Mouse (Mus musculus) mature B cell (primary cell): ENCODE measurements around the gene Usp4.

Experiments
- in situ Hi-C: fragments of 300-500 bp; cut with MboI; formaldehyde crosslinking; loops from 2 replicates; pipeline ENCODE4 v1.14.3; 2019

Gene Usp4

GRCm38 (mm10) chr9:108341801-108342200 lies 5.9 kb upstream of the Usp4 start:
- in situ Hi-C loops = no loop called here

- in situ Hi-C loops = no loop called here
Observed at GRCm38 (mm10) chr9:108342301-108342831, 5.3 kb upstream of the Usp4 start.

GRCm38 (mm10) chr9:108343331-108343730 lies 4.3 kb upstream of the Usp4 start:
- in situ Hi-C loops = no loop called here

- in situ Hi-C loops = no loop called here
Observed at GRCm38 (mm10) chr9:108343835-108344234, 3.8 kb upstream of the Usp4 start.

- in situ Hi-C loops = no loop called here
Observed at GRCm38 (mm10) chr9:108344471-108344870, 3.2 kb upstream of the Usp4 start.

GRCm38 (mm10) chr9:108347024-108347423 lies 629 bp upstream of the Usp4 start:
- in situ Hi-C loops = loop anchor here (5.0 kb wide), 1 partner anchor 40 kb away; the partner anchor contains the start of genes Rhoa and Tcta

- in situ Hi-C loops = loop anchor here (5.0 kb wide), 1 partner anchor 41 kb away; the partner anchor contains the start of genes Rhoa and Tcta
Observed at GRCm38 (mm10) chr9:108348290-108348680, 632 bp downstream of the Usp4 start.

GRCm38 (mm10) chr9:108349727-108350126 lies 2.1 kb downstream of the Usp4 start:
- in situ Hi-C loops = loop anchor here (5.0 kb wide), 1 partner anchor 42 kb away; the partner anchor contains the start of genes Rhoa and Tcta

- in situ Hi-C loops = no loop called here
Observed at GRCm38 (mm10) chr9:108378234-108378633, 30.6 kb downstream of the Usp4 start.

GRCm38 (mm10) chr9:108378736-108379135 lies 31.1 kb downstream of the Usp4 start:
- in situ Hi-C loops = no loop called here

- in situ Hi-C loops = no loop called here
Observed at GRCm38 (mm10) chr9:108379294-108379693, 31.6 kb downstream of the Usp4 start.

- in situ Hi-C loops = no loop called here
Observed at GRCm38 (mm10) chr9:108381382-108381781, 33.7 kb downstream of the Usp4 start.

GRCm38 (mm10) chr9:108385006-108385405 lies 37.4 kb downstream of the Usp4 start:
- in situ Hi-C loops = no loop called here

- in situ Hi-C loops = no loop called here
Observed at GRCm38 (mm10) chr9:108386816-108387215, 39.2 kb downstream of the Usp4 start.

GRCm38 (mm10) chr9:108388601-108389000 lies 40.9 kb downstream of the Usp4 start:
- in situ Hi-C loops = no loop called here

- in situ Hi-C loops = no loop called here
Observed at GRCm38 (mm10) chr9:108389220-108389619, 41.6 kb downstream of the Usp4 start.

GRCm38 (mm10) chr9:108392676-108393075 lies 45.0 kb downstream of the Usp4 start, which contains the start of gene 1700102P08Rik:
TSS of gene 1700102P08Rik (plus strand) at chr9:108392805.
- in situ Hi-C loops = no loop called here

- in situ Hi-C loops = no loop called here
Observed at GRCm38 (mm10) chr9:108394191-108394590, 46.5 kb downstream of the Usp4 start.

GRCm38 (mm10) chr9:108395427-108395826 lies 47.8 kb downstream of the Usp4 start:
- in situ Hi-C loops = no loop called here

GRCm38 (mm10) chr9:108398324-108398723 lies 50.7 kb downstream of the Usp4 start:
- in situ Hi-C loops = no loop called here

GRCm38 (mm10) chr9:108401186-108401960 lies 53.7 kb downstream of the Usp4 start:
- in situ Hi-C loops = no loop called here

- in situ Hi-C loops = no loop called here
Observed at GRCm38 (mm10) chr9:108403081-108403480, 55.4 kb downstream of the Usp4 start.

- in situ Hi-C loops = no loop called here
Observed at GRCm38 (mm10) chr9:108404451-108404850, 56.8 kb downstream of the Usp4 start.
